Mouse (Mus musculus): ENCODE data around the gene Med24.

The Med24 gene

GRCm38 (mm10) chr11:98720756-98721155, 8.5 kb downstream of the Med24 start:
- no peak for DNase-seq

- peak; percentile 83 to 89 for DNase-seq
These were observed 11.3 kb downstream of the Med24 start for GRCm38 (mm10) chr11:98717904-98718303.

DNA sequence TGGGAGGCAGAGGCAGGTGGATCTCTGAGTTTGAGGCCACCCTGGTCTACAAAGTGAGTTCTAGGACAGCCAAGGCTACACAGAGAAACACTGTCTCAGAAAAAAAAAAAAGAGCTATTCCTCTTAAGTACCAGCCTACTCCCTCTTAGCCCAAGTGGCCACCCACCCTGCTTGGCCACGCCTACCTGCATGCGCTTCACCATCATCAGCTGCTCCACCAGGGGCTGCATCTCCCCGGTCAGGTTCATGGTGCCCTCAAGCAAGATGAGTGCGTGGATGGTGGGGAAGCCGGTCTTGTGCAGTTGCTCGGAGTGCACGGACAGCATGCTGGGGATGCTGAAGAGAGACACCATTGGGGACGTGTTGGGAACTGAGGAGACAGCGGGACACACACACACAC, 13.3 kb downstream of the Med24 start:
- no peak for DNase-seq

GRCm38 (mm10) chr11:98713703-98714102, 15.5 kb downstream of the Med24 start:
- DNase-seq: peak in 1 of 2 experiments; percentile 54

GRCm38 (mm10) chr11:98712009-98712408, 17.2 kb downstream of the Med24 start:
- DNase-seq: peak in 1 of 2 experiments; percentile 70

- DNase-seq: no peak
These were observed 18.2 kb downstream of the Med24 start for GRCm38 (mm10) chr11:98711046-98711434.

GRCm38 (mm10) chr11:98710416-98711045, 18.7 kb downstream of the Med24 start:
- DNase-seq: peak; percentile 92 to 94

DNA sequence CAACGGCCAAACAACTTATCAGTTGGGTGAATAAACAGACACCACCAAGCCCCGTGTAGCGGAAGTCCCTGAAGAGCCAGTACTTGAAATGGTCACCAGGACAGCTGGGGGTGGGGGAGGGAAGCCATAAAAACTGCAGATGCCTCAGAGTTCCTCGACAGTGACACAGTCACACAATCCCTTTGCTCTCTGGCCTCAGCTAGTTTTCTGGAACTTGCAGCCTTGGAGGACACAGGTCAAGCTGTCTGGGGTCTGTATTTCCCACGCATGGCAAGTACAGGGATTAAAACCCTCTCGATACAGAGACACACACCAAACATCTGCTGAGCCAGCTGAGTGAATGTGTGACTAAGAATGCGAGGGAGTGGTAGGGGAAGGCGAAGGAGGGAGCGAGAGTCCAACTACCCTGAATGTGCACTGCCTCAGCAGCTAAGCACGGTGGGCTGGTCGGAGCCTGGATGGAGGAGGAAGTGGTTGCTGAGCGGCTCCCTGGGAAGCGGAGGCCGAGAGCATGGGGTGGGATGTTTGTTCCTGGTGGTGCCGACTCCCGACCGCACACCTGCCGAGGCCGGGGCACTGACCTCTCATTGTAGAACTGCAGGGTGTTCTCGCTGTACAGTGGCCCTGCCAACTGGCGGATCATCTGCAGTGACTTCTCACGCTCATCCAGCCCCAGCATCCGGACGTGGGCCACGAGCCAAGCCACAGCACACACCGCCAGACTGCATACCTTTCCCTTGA, 20.1 kb downstream of the Med24 start:
- DNase-seq: peak; percentile 76 to 86

DNA sequence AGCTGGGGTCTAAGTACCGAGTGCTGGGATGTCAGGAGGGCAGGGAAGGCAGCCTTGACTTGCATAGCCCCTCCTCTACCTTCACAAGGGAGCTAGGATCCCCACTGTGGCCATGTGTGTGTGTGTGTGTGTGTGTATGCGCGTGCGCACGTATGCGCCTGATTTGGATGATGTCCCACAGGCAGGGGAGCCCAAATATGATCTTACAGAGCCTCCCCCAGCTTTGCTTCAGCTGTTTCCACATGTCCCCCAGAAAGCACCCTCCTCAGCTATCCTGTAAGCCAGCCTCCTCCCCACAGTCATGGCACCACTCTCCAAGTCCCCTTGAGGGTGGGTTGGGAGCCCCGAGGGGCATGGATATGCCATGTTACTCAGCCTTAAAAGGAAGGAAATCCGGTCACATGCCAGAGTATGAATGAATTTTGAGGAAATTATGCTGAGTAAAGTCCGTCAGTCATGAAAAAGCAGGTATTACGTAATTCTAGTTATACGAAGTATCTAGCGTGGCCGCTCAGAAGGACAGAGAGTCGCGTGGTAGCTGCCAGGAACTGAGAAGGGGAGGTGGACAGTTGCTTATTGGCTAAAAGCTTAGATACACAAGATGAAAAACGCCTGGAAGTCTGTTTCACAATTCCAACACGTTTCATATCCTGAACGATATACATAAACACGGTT, 20.8 kb downstream of the Med24 start:
- DNase-seq: no peak

GRCm38 (mm10) chr11:98707401-98708281, 21.6 kb downstream of the Med24 start:
- DNase-seq: peak; percentile 82 to 89

- DNase-seq: peak; percentile 53 to 70
These were observed 24.2 kb downstream of the Med24 start for GRCm38 (mm10) chr11:98705021-98705420.

DNA sequence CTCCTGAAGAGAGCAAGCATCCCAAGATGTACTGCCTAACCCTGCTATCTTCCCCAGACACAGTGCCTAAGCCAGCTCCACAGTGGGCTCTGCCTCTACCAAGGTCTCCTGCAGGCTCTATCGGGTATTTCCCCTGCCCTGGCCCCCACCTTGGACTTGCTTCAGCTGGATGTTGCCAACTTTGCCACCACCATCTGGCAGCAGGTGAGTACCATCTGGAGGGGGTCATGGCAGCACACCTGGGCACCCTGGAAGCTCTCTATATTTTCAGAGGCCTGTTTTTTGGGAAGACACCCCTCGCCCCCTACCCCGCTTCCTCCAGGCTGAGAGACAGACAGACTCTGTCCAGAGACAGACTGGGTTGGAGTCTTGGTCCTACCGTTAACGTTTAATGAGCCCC, 26.9 kb downstream of the Med24 start:
- DNase-seq: no peak

DNA sequence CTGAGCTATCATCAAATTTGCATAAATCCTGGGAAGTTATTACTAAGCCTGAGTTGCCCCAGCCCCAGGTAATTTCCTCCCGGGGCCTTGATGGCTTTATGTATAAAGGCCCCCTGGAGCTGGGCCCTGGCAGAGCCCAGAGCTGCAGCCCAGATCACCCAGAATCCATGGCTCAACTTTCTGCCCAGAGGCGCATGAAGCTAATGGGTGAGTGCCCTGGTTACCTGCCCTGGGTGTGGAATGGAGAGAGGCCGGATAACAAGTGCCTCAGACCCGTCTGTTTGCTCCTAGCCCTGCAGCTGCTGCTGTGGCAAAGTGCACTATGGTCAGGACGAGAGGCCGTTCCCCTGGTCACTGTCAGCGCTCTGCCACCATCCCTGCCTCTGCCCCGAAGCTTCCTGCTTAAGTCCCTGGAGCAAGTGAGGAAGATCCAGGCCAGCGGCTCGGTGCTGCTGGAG, 28.0 kb downstream of the Med24 start, which contains the start of gene Csf3:
Gene Csf3 (plus strand): TSS at position 51 of the 458 bp plus-strand sequence.
- DNase-seq: no peak

DNA sequence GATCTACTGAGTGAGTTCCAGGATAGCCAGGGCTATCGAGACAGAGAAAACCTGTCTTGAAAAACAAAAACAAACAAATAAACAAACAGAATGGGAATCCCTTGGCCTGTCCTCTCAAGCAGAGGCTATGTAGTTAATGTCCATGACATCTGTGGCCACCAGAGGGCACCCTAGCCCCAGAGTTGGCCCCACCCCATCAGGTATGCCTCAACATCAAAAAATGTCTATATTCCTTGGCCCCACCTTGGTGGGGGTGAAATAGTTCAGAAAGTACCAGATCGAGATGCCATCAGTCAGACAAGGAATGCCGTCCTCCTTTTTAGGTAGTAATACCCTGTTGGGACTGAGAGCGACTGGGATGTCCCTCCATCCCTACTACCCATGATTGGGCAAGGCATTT, 29.3 kb downstream of the Med24 start:
- DNase-seq: peak; percentile 89 to 90

DNA sequence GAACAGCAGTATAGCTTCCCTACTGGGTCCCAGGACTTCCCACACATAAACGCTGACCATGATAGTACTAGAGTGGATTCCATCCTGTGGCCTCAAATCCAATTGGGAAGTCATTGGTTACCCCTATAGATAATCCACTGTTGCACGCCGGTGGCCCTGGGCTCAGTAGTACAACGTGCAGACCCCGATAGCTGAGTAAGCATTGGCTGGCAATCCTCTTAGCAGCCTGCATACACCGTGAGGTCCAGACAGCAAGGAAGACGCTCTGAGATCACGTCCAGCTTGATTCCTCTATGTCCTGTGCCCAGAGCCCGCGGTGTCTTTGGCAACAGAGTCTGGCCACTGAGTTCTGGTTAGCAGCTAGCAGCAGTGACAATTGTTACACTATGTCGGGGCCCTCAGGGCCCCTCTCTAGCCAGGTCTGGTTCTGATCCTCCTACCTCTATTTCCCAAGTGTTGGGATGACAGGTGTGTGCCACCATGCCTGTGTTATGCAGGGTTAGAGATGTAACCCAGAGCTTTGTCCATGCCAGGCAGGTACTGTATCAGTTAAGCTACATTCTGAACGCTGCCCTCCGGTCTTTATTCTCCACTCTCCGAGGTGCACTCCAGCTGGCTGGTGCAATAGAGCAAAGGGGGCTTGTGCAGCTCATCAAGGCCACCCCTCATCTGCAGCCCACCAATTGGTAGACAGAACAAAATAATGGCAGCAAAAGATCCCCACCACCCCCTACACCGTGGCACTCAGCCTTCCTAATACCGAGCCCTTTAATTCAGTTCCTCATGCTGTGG, 30.2 kb downstream of the Med24 start:
- no peak for DNase-seq

DNA sequence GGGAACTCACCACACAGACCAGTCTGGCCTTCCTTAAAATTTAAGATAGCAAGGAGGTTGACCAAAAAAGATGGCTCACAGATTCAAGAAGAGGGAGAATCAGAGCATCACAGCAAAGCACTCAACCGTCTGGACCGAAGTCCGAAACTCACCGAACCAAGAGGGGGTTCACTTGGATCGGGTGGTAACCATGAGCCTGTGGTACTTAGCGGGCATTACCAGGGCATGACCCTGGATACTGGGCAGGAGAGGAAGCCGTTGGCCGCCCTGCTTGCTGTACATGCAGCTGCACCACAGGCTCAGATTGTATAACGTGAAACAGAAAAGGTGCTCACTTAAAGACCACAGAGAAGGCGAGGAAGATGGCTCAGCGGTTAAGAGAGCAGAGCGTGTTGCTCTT, 32.0 kb downstream of the Med24 start:
- no peak for DNase-seq

GRCm38 (mm10) chr11:98696454-98697216, 32.6 kb downstream of the Med24 start:
- DNase-seq: peak in 1 of 2 experiments; percentile 62

DNA sequence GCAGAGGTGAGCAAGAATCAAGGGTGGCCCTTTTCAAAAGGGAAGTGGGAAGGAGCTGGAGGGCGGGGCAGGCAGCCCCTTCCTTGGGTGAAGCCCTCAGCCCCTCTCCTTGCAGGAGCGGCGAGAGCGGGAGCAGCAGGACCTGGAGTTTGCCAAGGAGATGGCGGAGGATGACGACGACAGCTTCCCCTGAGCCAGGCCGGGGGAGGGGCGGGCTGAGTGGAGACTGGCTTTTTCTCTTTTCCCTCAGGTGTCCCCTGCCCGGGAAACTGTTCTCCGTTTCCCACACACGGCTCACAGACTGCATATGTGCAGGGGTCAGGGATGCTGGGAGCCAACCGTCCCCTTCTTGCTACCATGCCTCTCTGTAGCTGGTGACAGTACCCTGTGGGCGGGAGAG, 33.8 kb downstream of the Med24 start:
- no peak for DNase-seq

DNA sequence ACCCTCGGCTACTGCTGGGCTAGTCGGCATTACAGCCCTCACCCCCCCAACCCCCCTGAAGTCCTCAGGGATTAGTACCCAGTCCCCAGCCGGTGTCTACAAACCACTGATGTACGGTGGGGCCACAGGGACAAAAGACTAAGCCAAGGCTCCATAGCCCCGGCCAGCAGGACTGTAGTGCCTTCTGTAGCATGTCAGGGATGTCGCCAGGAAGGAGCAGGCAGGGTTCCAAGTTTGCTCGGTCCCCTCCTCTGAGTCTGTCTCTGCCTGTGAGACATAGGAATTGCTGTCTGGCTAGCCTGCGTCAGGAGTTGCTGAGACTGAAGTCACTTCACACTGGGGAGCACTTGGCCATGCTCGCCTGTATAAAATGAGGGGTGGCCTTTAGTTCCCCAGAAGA, 34.9 kb downstream of the Med24 start:
- DNase-seq: peak in 1 of 2 experiments; percentile 52

DNA sequence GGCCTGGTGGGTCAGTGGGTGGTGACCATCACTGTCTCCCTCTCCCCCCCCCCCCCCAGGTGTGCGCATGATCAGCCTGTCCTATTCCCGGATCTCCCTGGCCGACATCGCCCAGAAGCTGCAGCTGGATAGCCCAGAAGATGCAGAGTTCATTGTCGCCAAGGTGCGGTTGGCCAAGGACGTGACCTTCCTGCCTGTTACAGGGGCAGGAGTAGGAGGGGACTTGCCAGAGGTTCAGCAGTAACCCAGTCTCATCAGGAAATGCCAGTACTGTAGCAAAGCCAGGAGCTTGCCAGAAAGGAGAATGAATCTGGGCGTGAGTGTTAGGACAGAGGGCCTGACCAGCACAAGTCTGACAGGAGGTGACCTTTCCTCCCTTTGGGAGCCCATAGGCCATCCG, 35.5 kb downstream of the Med24 start:
- no peak for DNase-seq

GRCm38 (mm10) chr11:98693201-98693600, 36.0 kb downstream of the Med24 start:
- DNase-seq: no peak
